Mouse (Mus musculus) lung, embryonic 14.5 days (tissue): ENCODE data around the gene Btbd35f22. TPM values are rescaled to one million over a fixed set of nuclear protein-coding genes. Genes with fewer than 3 reads are reported as not detected.
"Not testable (repeated sequence)": the region's sequence is repeated elsewhere in the genome, so short reads cannot be mapped to it uniquely, and the experiment has no call there.

Experiments
- ATAC-seq: fragments of 200-750 bp; cut with Nextera tagmentation; 2 replicates; pipeline ENCODE4 v1.8.0; 2017; ENCODE audit warnings: mild to moderate bottlenecking, moderate TSS enrichment, moderate library complexity; ENCODE audit not compliant: insufficient read depth
- DNase-seq: peaks from one replicate; pipeline ENCODE4 v3.0.0-alpha.2; 2015
- H3K27ac ChIP-seq: fragments of 300-500 bp; sonication (generic); 2 replicates; pipeline ENCODE4 v1.5.1; 2014; ENCODE audit warnings: low read depth, mild to moderate bottlenecking, moderate library complexity
- H3K27me3 ChIP-seq: fragments of 300-500 bp; sonication (generic); 2 replicates; pipeline ENCODE4 v1.6.1; 2014; ENCODE audit warnings: low read length, control low read depth; ENCODE audit not compliant: insufficient read depth
- H3K36me3 ChIP-seq: fragments of 300-500 bp; sonication (generic); 2 replicates; pipeline ENCODE4 v1.6.1; 2014; ENCODE audit warnings: control low read depth; ENCODE audit not compliant: insufficient read depth
- H3K4me1 ChIP-seq: fragments of 300-500 bp; sonication (generic); 2 replicates; pipeline ENCODE4 v1.6.1; 2014; ENCODE audit warnings: antibody characterized with exemption, control low read depth; ENCODE audit not compliant: insufficient read depth
- H3K4me2 ChIP-seq: fragments of 300-500 bp; sonication (generic); 2 replicates; pipeline ENCODE4 v1.6.1; 2014; ENCODE audit warnings: mild to moderate bottlenecking
- H3K4me3 ChIP-seq: fragments of 300-500 bp; sonication (generic); 2 replicates; pipeline ENCODE4 v1.5.1; 2014; ENCODE audit warnings: low read depth, low read length
- H3K9ac ChIP-seq: fragments of 300-500 bp; sonication (generic); 2 replicates; pipeline ENCODE4 v1.6.1; 2014
- H3K9me3 ChIP-seq: fragments of 300-500 bp; sonication (generic); 2 replicates; pipeline ENCODE4 v1.6.1; 2016; ENCODE audit warnings: low read depth, low read length, control low read depth
- WGBS: fragments of 180-500 bp; shearing (Covaris S2); extraction: QIAGEN DNeasy Blood & Tissue Kit; methylation state at CpG from one replicate; pipeline ENCODE4 v1.1.7; 2014; 5-methylcytosine and 5-hydroxymethylcytosine counted together
- polyA plus RNA-seq: library from polyadenylated mRNA; unstranded; fragments of >200 nt; fragmentation: Nextera tagmentation; extraction: Ambion mirVana; gene quantifications from 2 replicates; pipeline ENCODE4 v1.2.1, GENCODE M21; 2014

Gene Btbd35f22
- polyA plus RNA-seq = not detected in 2 replicates

- not testable (repeated sequence) for H3K9ac ChIP-seq, H3K4me1 ChIP-seq, H3K9me3 ChIP-seq, H3K27ac ChIP-seq, H3K4me3 ChIP-seq, H3K4me2 ChIP-seq, DNase-seq, ATAC-seq, H3K27me3 ChIP-seq, H3K36me3 ChIP-seq
- no CpG with 5 or more reads among the region's 3 CpGs for WGBS
These were observed at the start of gene Btbd35f22 for GRCm38 (mm10) chrX:32047529-32047928. Gene Btbd35f22, plus strand, starts transcription at chrX:32047829.

Other genes with a start within 250 kb of the Btbd35f22 start
- gene Gm21637, start 85.8 kb upstream of the Btbd35f22 start, polyA plus RNA-seq = not detected in 2 replicates
- not detected in 2 replicates for gene Btbd35f2, start 230.6 kb downstream of the Btbd35f22 start, polyA plus RNA-seq